Mouse (Mus musculus): ENCODE data around the gene Macrod2.
A peak's percentile ranks its signal among the peaks of the same experiment; 100 is the strongest.

Macrod2 gene

GRCm38 (mm10) chr2:141217925-141218324 lies 822.8 kb downstream of the Macrod2 start:
- DNase-seq (ENCODE audit: low spot score), result no peak

GRCm38 (mm10) chr2:141228809-141229208 lies 833.7 kb downstream of the Macrod2 start:
- DNase-seq (ENCODE audit: low spot score), result no peak

GRCm38 (mm10) chr2:141229820-141230219 lies 834.7 kb downstream of the Macrod2 start:
- DNase-seq (ENCODE audit: low spot score), result no peak

- no peak for DNase-seq (ENCODE audit: low spot score)
These were observed 836.0 kb downstream of the Macrod2 start for GRCm38 (mm10) chr2:141231011-141231668.

DNA sequence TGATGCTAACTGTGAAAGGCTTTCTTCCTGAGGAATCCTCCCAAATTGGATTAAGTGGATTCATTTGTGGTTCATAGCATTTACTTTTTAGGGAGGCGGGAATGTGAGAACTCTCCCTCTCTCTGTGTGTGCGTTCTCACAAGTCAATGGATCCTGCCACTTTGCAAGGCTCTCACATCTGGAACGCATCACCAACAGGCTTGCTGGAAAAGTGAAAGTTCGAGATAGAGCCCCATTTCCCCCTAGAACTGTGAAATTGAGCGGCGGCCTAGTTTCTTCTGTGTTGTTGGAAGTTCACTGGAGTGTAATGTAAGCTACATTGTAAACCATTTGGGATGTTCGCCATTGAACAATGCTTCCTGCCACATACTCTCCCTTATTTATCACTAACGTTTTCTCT lies 839.2 kb downstream of the Macrod2 start:
- DNase-seq (ENCODE audit: low spot score), result no peak

- DNase-seq (ENCODE audit: low spot score), result no peak
These were observed 839.8 kb downstream of the Macrod2 start for GRCm38 (mm10) chr2:141234724-141235453.

- DNase-seq (ENCODE audit: low spot score), result no peak
These were observed 852.6 kb downstream of the Macrod2 start for GRCm38 (mm10) chr2:141247680-141248079.

DNA sequence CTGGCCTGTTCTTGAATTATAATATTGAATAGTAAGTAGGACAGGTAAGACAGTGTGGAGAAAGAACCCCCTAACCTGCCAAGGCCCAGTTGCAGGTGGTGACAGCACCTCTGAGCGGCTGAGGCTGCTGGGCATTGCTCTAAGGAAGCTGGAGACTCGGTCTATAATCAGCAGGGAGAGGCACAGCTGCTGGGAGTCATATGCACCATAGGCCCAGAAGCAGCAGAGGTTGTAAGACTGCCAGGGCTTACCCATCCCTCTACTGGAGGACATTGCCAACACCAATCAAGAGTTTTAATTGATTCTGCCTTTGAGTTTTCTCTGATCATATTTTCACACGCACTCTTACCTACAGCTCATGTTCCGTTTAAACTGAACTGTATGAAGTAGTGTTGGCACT lies 869.5 kb downstream of the Macrod2 start:
- no peak for DNase-seq (ENCODE audit: low spot score)

GRCm38 (mm10) chr2:141266591-141266990 lies 871.5 kb downstream of the Macrod2 start:
- no peak for DNase-seq (ENCODE audit: low spot score)

- no peak for DNase-seq (ENCODE audit: low spot score)
These were observed 876.4 kb downstream of the Macrod2 start for GRCm38 (mm10) chr2:141271541-141271940.

DNA sequence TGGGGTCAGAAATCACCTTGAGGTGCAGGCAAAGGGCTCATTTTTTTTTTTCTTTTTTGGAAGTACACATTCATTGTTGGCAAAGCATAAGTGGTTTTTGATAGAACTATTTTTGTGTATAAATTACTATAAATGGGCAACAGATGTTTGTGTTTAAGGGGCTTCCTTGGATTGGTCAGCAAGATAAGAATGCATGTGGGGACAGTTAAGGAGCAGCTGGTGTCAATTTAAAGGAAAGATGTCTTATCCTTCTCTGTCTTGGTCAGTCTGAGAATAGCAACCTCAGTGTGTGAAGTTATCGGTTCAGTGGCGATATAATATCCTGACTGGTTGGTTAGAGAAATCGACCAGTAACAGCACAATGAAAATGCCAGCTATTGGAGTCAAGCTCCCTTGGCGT lies 877.9 kb downstream of the Macrod2 start:
- DNase-seq (ENCODE audit: low spot score), result no peak

DNA sequence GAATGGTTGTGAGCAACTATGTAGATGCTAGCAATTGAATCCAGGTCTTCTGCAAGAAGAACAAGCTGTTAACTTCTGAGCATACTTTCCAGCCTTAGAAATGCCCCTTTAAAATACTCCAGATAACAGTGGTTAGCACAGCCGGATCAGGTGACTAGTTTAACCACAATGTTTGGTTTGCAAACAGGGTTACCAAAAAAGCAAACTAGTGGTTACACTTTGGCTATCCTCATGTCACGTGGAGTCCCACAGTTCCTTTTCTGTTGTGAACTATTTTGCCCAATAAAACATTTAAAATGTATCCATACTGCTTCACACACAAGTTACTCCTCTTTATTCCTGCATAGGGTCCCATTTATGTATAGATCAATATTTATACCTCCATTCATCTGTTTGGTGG lies 879.2 kb downstream of the Macrod2 start:
- DNase-seq (ENCODE audit: low spot score), result no peak

- DNase-seq (ENCODE audit: low spot score), result no peak
These were observed 884.1 kb downstream of the Macrod2 start for GRCm38 (mm10) chr2:141279130-141279698.

GRCm38 (mm10) chr2:141280817-141281216 lies 885.7 kb downstream of the Macrod2 start:
- DNase-seq (ENCODE audit: low spot score), result no peak

- DNase-seq (ENCODE audit: low spot score), result peak; percentile 9
These were observed 891.1 kb downstream of the Macrod2 start for GRCm38 (mm10) chr2:141286110-141286747.

DNA sequence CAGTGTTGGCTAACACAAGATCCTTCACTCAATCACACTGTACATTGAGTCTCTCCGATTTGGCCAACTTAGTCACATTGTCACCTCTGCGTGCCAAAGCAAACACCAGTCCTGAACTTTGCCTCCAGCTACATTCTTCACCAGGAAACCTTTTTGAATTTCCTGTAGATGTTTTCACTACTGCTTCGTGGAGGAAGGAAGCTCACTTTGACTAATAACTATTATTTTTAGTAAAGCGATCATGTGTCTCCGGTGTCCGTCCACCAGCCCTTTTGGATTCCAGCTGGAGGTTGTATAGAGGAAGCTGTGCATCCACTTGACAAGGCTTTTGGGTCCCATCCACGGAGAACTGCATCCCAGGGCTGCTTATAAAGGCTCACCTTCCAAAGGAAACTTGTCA lies 893.4 kb downstream of the Macrod2 start:
- DNase-seq (ENCODE audit: low spot score), result no peak

- DNase-seq (ENCODE audit: low spot score), result no peak
These were observed 894.1 kb downstream of the Macrod2 start for GRCm38 (mm10) chr2:141289059-141289713.

DNA sequence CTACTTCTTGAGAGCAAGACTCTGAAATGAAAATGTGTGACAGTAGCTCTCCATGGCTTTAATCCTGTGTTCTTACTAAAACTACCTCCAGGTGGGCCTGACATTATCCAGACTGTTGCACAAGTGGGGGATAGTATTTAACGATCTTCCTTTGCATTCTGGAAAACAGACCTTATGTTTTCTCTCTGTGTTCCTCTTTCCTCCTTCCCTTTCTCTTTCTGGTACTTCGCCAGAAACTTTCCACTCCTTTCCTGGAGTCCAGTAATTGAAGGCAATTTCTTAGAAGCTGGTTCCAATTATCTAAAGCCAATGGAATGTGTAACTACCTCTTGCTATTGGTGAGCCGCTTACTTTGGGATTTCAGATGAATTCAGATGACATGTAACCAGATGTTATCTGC lies 897.7 kb downstream of the Macrod2 start:
- no peak for DNase-seq (ENCODE audit: low spot score)

DNA sequence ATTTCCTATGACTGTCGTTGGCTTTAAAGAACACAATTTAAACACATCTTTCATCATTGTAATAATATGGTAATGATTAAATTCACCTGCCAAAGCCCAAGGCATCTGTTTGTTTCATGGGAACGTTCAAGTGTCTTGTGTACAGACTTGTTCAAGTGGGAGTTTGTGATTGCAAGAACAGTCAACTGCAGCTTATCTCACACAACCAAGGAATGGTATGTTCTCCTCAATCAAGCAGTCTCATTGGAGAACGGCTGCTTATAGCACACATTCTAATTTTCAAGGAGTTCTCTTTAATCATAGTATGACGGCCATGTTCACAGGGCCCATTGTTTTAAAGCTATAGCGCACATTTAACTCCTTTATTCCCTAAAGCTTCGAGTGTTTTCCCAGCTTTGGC lies 904.1 kb downstream of the Macrod2 start:
- no peak for DNase-seq (ENCODE audit: low spot score)

- no peak for DNase-seq (ENCODE audit: low spot score)
These were observed 905.9 kb downstream of the Macrod2 start for GRCm38 (mm10) chr2:141301030-141301429.

DNA sequence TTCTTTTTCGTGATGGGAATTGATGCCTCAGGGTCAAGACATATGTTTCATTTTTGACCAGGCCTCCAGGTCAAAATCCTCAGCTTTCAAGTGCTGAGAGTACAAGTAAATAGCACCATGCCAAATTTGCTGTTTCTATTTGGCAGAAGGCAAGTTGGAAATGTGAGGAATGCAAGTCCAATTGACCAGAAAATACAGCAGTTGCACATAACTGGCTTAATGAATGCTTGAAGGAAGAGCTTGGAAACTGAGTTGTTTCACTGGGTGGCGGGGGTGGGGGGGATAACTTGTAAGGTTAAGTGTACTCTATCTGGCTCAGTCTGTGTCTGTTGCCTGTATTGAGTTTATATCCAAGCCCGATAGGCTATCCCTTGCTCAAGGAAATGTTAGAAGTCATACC lies 913.3 kb downstream of the Macrod2 start:
- no peak for DNase-seq (ENCODE audit: low spot score)
